Mouse (Mus musculus): ENCODE results near the gene Ubp1. TPM values are rescaled to one million over a fixed set of nuclear protein-coding genes. Genes with fewer than 3 reads are reported as not detected.
A peak's percentile ranks its signal among the peaks of the same experiment; 100 is the strongest.

The Ubp1 gene
- polyA plus RNA-seq, 1 experiment from 2014 or later: 23.7 TPM

DNA sequence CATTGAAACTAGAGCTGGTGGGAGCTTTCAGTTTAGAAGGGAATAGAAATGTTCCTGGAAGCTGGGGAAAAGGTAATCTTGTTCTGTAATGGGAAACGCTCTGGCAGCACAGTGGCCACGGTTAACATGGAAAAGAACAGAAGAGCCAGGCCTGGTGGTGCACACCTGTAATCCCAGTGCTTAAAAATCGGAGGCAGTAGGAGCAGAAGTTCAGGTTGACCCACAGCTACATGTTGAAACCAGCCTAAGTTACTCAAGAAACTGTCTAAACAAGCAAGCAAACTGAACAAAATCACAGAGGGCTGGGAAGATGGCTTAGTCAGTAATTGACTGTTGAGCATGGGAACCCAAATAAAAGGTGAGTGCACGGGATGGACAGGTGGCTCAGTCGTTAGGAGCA is 5.9 kb upstream of the Ubp1 start:
- Histone ChIP-seq H3K4me2 (ENCODE audit: low read length) (no peak overlapping the region), H3K4me3 (replicated peaks; ENCODE audit: low read depth, low read length) (no peak overlapping the region), H3K4me1 (replicated peaks; ENCODE audit: insufficient read depth, low read length) (no peaks in the 10 kb centered on the region), H3K27ac (no peak overlapping the region), H3K27me3 (ENCODE audit: insufficient read depth, low read length) (no peaks in the 10 kb centered on the region), H3K9ac (ENCODE audit: low read depth, low read length) (no peak overlapping the region), H3K36me3 (ENCODE audit: insufficient read depth, low read length) (peaks cover 6% of the 10 kb centered on the region; the same call in 1 of the 2 replicates), H3K9me3 (replicated peaks; ENCODE audit: low read length) (no peaks in the 10 kb centered on the region)
- WGBS: 89% methylated on average over 5 of the region's 5 CpGs
- ATAC-seq (replicated peaks; ENCODE audit: low FRiP score, low read depth) (no peak), DNase-seq (ENCODE audit: low spot score) (no peak)
- no peak for TF ChIP-seq CTCF (IDR thresholded peaks at IDR 0.05; ENCODE audit: low read depth)

DNA sequence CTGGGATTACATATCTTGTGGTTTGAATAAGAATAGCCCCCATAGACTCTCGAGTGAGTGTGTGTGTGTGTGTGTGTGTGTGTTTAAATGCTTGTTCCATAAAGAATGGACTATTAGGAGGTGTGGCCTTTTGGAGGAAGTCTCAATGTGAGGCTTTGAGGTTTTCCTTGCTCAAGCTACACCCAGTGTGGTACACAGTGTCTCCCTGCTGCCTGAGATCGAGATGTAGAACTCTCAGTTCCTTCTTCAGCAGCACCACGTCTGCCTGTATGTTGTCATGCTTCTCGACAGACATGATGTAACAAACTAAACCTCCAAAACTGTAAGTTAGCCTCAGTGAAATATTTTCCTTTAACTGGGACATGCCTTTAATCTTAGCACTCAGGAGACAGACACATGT is 2.1 kb upstream of the Ubp1 start:
- no peaks in the 10 kb centered on the region; the same call in 1 of the 2 replicates for H3K36me3 ChIP-seq (ENCODE audit: insufficient read depth, low read length)
- ATAC-seq (replicated peaks; ENCODE audit: low FRiP score, low read depth): no peak
- WGBS: 88% methylated on average over 4 of the region's 4 CpGs
- no peak overlapping the region for H3K27ac ChIP-seq
- no peaks in the 10 kb centered on the region for H3K9me3 ChIP-seq (replicated peaks; ENCODE audit: low read length)
- H3K4me1 ChIP-seq (replicated peaks; ENCODE audit: insufficient read depth, low read length): peaks cover 10% of the 10 kb centered on the region; the same call in 1 of the 2 replicates
- H3K27me3 ChIP-seq (ENCODE audit: insufficient read depth, low read length): no peaks in the 10 kb centered on the region
- H3K4me2 ChIP-seq (ENCODE audit: low read length): no peak overlapping the region
- H3K4me3 ChIP-seq (replicated peaks; ENCODE audit: low read depth, low read length): no peak overlapping the region
- DNase-seq (ENCODE audit: low spot score): no peak
- no peak overlapping the region for H3K9ac ChIP-seq (ENCODE audit: low read depth, low read length)
- TF ChIP-seq CTCF (IDR thresholded peaks at IDR 0.05; ENCODE audit: low read depth): no peak

DNA sequence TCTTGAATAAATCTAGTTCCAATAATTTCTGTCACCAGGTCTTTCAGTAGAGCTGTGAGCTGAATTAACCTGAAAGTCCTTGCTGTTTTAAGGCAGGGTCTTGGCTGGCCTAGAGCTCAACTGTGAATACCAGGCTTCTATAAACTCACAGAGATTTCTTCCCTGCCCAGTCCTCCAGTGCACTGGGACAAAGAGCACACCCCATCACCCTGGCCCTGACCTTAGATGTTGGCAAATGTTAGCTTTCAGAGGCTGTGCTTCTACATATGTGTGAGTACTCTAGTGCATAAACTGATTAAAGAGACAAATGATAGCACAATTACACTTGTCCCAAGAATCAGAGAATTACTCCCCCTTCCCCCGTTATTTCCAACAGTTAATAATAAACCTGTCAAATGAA is 1.1 kb upstream of the Ubp1 start:
- H3K27ac ChIP-seq: no peak overlapping the region
- ATAC-seq (replicated peaks; ENCODE audit: low FRiP score, low read depth): no peak
- WGBS: 71% methylated on average over 1 of the region's 1 CpGs

DNA sequence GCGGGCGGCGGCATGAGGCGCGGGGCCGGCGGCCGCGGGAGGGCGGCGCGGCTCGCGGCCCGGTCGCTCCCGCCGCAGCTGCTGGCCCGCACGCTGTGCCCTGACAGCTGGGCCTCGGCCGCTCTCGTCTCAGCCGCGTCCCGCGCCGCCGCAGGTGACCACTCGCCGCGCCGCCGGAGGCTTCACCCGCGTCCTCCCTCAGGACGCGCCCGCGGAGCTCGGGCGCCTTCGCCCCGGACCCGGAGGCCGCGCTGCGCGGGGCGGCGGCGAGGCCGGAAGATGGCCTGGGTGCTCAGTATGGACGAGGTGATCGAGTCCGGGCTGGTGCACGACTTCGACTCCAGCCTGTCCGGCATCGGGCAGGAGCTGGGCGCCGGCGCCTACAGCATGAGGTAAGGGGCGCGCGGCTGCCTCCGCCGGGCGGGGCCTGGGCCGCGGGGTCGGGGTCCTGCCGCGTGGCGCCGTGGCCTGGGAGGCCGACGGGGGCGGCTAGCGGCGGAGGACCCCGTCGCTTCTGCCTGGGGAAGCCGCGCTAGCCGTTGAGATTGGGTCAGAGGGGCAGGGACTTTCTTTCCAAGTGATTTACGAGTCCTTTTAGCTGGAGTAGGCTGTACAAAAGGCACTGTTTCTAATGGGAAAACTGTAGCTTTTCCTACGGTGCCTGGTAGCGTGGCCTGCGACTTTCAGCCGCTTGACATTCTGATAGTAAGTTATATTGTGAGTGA is 803 bp downstream of the Ubp1 start:
- Histone ChIP-seq H3K36me3 (ENCODE audit: insufficient read depth, low read length) (no peaks in the 10 kb centered on the region), H3K4me2 (ENCODE audit: low read length) (peak overlapping the region; percentile 86), H3K4me3 (replicated peaks; ENCODE audit: low read depth, low read length) (peak overlapping the region; percentile 94), H3K27ac (peak overlapping the region; percentile 97), H3K9me3 (replicated peaks; ENCODE audit: low read length) (no peaks in the 10 kb centered on the region), H3K9ac (ENCODE audit: low read depth, low read length) (peak overlapping the region; percentile 98), H3K27me3 (ENCODE audit: insufficient read depth, low read length) (no peaks in the 10 kb centered on the region), H3K4me1 (replicated peaks; ENCODE audit: insufficient read depth, low read length) (peaks cover 16% of the 10 kb centered on the region; the same call in 1 of the 2 replicates)
- no peak for TF ChIP-seq CTCF (IDR thresholded peaks at IDR 0.05; ENCODE audit: low read depth)
- peak; percentile 18 for ATAC-seq (replicated peaks; ENCODE audit: low FRiP score, low read depth)
- WGBS: 2% methylated on average over 62 of the region's 91 CpGs
- peak; percentile 71 for DNase-seq (ENCODE audit: low spot score)

More for the DNA sequence above, 1.1 kb upstream of the Ubp1 start:
- DNase-seq (ENCODE audit: low spot score): no peak
- no peak for TF ChIP-seq CTCF (IDR thresholded peaks at IDR 0.05; ENCODE audit: low read depth)
- H3K9me3 ChIP-seq (replicated peaks; ENCODE audit: low read length): no peaks in the 10 kb centered on the region
- H3K4me1 ChIP-seq (replicated peaks; ENCODE audit: insufficient read depth, low read length): peaks cover 11% of the 10 kb centered on the region; the same call in 1 of the 2 replicates
- H3K4me2 ChIP-seq (ENCODE audit: low read length): no peak overlapping the region; the same call in 1 of the 2 replicates
- H3K4me3 ChIP-seq (replicated peaks; ENCODE audit: low read depth, low read length): no peak overlapping the region
- H3K36me3 ChIP-seq (ENCODE audit: insufficient read depth, low read length): no peaks in the 10 kb centered on the region
- no peaks in the 10 kb centered on the region for H3K27me3 ChIP-seq (ENCODE audit: insufficient read depth, low read length)
- no peak overlapping the region for H3K9ac ChIP-seq (ENCODE audit: low read depth, low read length)

DNA sequence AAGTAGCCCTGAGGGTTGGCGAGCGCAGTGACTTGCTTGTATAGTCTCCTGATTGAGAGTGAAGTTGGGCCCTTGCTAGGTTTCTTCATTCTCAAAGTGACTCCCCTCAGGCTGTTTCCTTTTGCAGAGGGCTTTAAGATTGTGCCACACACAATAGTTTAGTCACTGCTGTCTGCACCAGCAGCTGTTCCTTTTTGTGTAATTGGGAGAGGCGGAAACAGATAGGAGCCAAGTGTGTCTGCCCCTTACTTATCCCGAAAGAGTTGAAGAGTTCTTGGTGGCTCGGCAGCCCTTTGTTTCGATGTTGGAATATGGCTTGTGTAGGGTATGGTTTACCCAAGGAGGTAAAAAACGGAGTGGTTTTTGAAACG is 1.4 kb downstream of the Ubp1 start:
- Histone ChIP-seq H3K4me1 (replicated peaks; ENCODE audit: insufficient read depth, low read length) (peaks cover 16% of the 10 kb centered on the region; the same call in 1 of the 2 replicates), H3K27ac (peak overlapping the region; percentile 97), H3K27me3 (ENCODE audit: insufficient read depth, low read length) (no peaks in the 10 kb centered on the region), H3K4me3 (replicated peaks; ENCODE audit: low read depth, low read length) (peak overlapping the region; percentile 94), H3K36me3 (ENCODE audit: insufficient read depth, low read length) (no peaks in the 10 kb centered on the region), H3K9ac (ENCODE audit: low read depth, low read length) (peak overlapping the region; percentile 98), H3K9me3 (replicated peaks; ENCODE audit: low read length) (no peaks in the 10 kb centered on the region), H3K4me2 (ENCODE audit: low read length) (peak overlapping the region; percentile 86)
- no peak for ATAC-seq (replicated peaks; ENCODE audit: low FRiP score, low read depth)
- 2% methylated on average over 8 of the region's 8 CpGs for WGBS
- no peak for DNase-seq (ENCODE audit: low spot score)
- TF ChIP-seq CTCF (IDR thresholded peaks at IDR 0.05; ENCODE audit: low read depth): no peak

DNA sequence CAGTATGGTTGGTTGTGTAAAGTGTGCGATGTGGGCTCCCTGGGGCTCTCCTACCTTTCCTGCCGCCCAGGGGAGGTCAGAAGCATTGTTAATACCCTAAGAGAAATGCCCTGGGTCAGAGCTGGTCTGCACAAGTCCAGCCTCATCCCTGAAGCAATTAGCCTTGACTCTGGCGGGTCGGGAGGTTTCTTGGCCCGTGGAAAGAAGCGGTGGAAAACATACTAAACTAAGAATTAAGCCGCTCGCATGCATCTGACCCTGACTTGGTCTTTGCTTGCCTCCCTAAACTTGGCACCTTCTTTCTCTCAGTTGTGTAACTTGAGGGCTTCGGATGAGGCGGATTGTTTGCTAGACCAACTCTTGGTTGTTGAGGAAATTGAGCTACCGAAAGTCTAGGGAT is 1.8 kb downstream of the Ubp1 start:
- H3K9me3 ChIP-seq (replicated peaks; ENCODE audit: low read length): no peaks in the 10 kb centered on the region
- no peak for ATAC-seq (replicated peaks; ENCODE audit: low FRiP score, low read depth)
- peak overlapping the region; percentile 98 for H3K9ac ChIP-seq (ENCODE audit: low read depth, low read length)
- peak overlapping the region; percentile 97 for H3K27ac ChIP-seq
- H3K27me3 ChIP-seq (ENCODE audit: insufficient read depth, low read length): no peaks in the 10 kb centered on the region
- WGBS: 8% methylated on average over 11 of the region's 11 CpGs
- no peaks in the 10 kb centered on the region for H3K36me3 ChIP-seq (ENCODE audit: insufficient read depth, low read length)
- H3K4me1 ChIP-seq (replicated peaks; ENCODE audit: insufficient read depth, low read length): peaks cover 16% of the 10 kb centered on the region; the same call in 1 of the 2 replicates
- peak overlapping the region; percentile 94 for H3K4me3 ChIP-seq (replicated peaks; ENCODE audit: low read depth, low read length)
- H3K4me2 ChIP-seq (ENCODE audit: low read length): peak overlapping the region; percentile 86
- peak; percentile 12 for DNase-seq (ENCODE audit: low spot score)
- TF ChIP-seq CTCF (IDR thresholded peaks at IDR 0.05; ENCODE audit: low read depth): no peak
